Mouse (Mus musculus): ENCODE measurements around the gene Il1f8. TPM values are rescaled to one million over a fixed set of nuclear protein-coding genes. Genes with fewer than 3 reads are reported as not detected.

The Il1f8 gene
- polyA plus RNA-seq (2021; fragmentation: Nextera tagmentation), result not detected in 2 replicates
- long read RNA-seq, experiment 1, result 0 reads
- long read RNA-seq, experiment 2, result 0 reads

GRCm38 (mm10) chr2:24152861-24153260 is at the start of gene Il1f8:
TSS of gene Il1f8 (plus strand) at chr2:24153161.

GRCm38 (mm10) chr2:24186176-24186575 is 33.2 kb downstream of the Il1f8 start, which contains the start of gene Il1f9:
TSS of gene Il1f9 (plus strand) at chr2:24186476.

Other genes with a start within 250 kb of the Il1f8 start
- 29.5 and 33.1 TPM in 2 replicates for gene Hnmt, start 103.8 kb upstream of the Il1f8 start, polyA plus RNA-seq (2021; fragmentation: Nextera tagmentation)
- gene Tbpl2, start 56.6 kb upstream of the Il1f8 start, polyA plus RNA-seq (2021; fragmentation: Nextera tagmentation), result not detected in 2 replicates
- gene Il1f9, start 33.3 kb downstream of the Il1f8 start, polyA plus RNA-seq (2021; fragmentation: Nextera tagmentation), result not detected in 2 replicates
- gene Il1f6, start 62.3 kb downstream of the Il1f8 start, polyA plus RNA-seq (2021; fragmentation: Nextera tagmentation), result not detected in 2 replicates
- not detected in 2 replicates for gene Il1f5, start 123.8 kb downstream of the Il1f8 start, polyA plus RNA-seq (2021; fragmentation: Nextera tagmentation)
- not detected in 2 replicates for gene Il1f10, start 138.0 kb downstream of the Il1f8 start, polyA plus RNA-seq (2021; fragmentation: Nextera tagmentation)
- gene Il1rn, start 183.7 kb downstream of the Il1f8 start, polyA plus RNA-seq (2021; fragmentation: Nextera tagmentation), result 0.11 TPM in 1 of 2 replicates, not detected in the other
- gene Psd4, start 214.4 kb downstream of the Il1f8 start, polyA plus RNA-seq (2021; fragmentation: Nextera tagmentation), result 0.28 and 0.53 TPM in 2 replicates

All from layer of hippocampus, adult 6 months (tissue).